Mouse (Mus musculus) c-Kit-positive CD71-negative TER-119-negative erythroid progenitor cells, embryonic 14.5 days (primary cell): ENCODE results near the gene Kat2b.
"Not testable (repeated sequence)": the region's sequence is repeated elsewhere in the genome, so short reads cannot be mapped to it uniquely, and the experiment has no call there.

Experiments used
- DNase-seq: peaks from one replicate; pipeline ENCODE4 v3.0.0-alpha.2; 2013; ENCODE audit warnings: low read depth

Gene Kat2b

DNA sequence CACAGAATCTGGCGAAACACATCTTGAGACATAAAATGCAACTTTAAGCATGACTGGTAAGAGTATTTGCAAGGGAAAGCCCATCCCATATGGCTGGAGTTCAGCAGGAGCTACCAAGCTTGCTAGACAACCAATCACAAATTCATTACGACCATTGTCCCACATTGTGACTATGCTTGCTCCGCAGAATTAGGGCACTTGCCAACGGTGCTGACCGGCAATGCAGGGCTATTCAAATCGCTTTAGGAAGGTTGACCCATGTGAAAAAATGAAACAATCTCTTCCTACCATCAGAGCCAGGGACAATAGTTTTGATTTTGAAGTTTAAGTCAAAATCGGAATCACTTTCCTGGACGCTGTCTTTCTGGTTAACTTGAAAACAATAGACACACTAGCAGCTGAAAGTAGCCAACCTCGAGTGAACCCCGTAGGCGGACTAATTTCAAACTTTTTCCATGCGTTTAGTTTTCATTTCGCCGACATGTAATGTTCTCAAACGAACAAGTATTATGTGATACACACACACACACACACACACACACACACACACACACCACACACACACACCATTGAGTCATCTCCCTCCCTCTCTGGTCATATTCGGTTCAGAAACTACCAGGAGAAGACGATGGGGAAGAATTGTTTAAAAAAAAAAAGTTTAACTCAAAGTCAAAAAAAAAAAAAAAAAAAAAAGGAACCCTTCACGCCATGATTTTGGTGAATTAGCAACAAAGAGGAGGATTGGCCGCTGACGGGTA is at the start of gene Kat2b:
Gene Kat2b (plus strand): TSS at position 701 of the 758 bp plus-strand sequence.
- no peak for DNase-seq

DNA sequence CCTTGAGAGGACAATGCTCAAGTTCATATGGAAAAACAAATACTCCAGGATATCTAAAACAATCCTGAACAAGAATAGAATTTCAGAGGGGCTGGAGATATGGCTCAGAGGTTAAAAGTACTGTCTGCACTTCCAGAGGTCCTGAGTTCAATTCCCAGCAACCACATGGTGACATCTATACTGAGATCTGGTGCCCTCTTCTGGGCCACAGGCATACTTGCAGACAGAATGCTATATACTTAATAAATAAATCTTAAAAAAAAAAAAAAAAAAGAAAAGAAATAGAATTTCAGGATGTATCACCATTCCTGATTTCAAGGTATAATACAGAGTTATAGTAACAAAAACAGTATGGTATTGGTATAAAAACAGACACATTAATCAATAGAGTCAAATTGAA is 47.3 kb upstream of the Kat2b start:
- no peak for DNase-seq

DNA sequence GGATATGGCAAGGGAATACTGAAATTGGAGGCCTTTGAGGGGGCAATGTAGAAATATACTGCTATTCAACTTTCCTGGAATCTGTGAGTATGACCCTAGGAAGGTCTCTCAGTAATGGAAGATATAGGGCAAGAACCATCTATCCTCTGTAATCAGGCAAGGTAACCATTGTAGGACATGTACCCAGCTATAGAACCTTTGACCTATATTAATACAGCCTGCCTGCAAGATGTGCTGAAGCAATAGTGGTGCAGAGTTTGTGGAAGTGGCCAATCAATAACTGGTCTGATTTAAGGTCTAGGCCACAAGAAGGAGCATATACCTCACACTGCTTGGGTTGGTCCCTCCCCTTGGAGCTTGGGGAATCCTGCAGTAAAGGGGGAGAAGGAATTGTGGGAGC is 46.2 kb upstream of the Kat2b start:
- DNase-seq: no peak

DNA sequence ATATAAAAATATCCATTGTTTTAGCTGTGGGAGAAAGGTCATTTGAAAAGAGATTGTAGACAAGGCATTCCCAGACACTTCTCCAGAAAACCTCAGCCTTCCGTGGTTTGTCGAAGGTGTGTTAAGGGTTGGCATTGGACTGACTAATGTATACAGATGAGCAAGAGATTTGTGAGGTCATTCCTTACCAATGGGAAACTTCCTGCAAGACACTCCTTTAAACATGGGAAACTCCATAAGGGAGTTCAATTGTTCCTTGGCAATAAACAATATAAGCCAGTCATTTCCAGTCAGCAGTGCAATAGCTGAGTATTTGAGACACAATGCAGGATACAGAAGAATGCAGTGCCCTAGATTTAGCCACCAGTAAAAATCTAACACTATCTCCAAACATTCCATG is 38.6 kb upstream of the Kat2b start:
- no peak for DNase-seq

DNA sequence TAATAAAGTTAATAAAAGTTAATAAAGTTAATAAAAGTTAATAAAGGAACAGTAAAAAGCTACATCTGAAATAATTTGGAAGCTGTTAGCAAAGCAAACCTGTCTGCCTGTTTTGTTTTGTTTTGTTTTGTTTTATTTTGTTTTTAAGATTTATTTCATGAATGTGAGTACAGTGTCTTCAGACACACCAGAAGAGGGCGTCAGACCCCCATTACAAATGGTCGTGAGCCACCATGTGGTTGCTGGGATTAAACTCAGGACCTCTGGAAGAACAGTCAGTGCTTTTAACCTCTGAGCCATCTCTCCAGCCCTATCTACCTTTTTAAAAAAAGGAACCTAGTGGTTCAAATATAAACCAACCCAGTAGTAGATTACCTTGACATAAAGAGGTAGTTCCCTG is 35.5 kb upstream of the Kat2b start:
- DNase-seq: no peak

DNA sequence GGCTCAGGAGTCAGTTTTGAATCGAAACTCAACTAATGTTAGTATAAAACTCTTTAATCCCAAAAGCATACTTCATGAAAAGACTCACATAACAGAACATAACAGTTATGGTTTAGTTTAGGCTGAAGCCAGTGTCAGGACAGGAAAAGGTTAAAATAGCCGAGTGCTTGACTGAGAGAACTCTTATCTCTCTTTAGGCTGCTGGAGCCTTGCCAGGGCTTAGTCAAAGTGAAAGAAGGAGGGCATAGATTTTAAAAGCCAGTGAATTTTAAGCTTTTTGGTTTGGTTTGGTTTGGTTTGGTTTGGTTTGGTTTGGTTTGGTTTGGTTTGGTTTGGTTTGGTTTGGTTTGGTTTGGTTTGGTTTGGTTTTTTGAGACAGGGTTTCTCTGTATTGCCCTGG is 34.2 kb upstream of the Kat2b start:
- no peak for DNase-seq

DNA sequence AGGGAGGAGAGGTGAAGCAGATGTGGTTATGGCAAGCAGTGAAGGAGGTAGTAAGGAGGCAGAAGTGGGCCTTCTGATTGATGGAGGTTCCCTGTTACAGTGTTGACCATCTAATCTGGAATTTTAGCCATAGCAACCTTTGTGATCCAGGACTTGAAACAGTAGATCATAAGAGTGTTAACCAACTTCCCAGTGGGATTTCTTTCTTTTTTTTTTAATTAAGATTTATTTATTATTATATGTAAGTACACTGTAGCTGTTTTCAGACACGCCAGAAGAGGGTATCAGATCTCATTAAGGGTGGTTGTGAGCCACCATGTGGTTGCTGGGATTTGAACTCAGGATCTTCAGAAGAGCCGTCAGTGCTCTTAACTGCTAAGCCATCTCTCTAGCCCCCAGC is 27.3 kb upstream of the Kat2b start, which contains the start of gene Pp2d1:
Gene Pp2d1 (minus strand): TSS at position 101 of the 400 bp plus-strand sequence.
- DNase-seq: not testable (repeated sequence)

DNA sequence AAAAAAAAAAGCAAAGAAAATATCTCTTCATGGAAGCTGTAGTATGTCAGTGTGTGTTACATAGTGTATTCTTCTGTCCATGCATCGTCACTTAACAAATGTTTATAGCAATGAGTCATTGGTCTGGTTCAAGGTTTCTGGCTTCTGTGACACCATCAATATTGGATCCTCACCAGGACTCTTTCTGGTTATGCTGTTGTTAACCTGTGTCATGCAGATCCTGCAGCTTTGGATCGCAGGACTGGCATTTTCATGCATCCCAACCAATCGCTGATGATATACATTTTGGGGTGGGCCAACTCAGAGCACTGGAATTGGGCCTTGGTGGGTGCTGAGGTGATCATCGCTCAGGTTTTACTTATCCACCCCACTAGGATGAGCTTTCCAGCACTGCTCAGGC is 24.1 kb upstream of the Kat2b start:
- no peak for DNase-seq

DNA sequence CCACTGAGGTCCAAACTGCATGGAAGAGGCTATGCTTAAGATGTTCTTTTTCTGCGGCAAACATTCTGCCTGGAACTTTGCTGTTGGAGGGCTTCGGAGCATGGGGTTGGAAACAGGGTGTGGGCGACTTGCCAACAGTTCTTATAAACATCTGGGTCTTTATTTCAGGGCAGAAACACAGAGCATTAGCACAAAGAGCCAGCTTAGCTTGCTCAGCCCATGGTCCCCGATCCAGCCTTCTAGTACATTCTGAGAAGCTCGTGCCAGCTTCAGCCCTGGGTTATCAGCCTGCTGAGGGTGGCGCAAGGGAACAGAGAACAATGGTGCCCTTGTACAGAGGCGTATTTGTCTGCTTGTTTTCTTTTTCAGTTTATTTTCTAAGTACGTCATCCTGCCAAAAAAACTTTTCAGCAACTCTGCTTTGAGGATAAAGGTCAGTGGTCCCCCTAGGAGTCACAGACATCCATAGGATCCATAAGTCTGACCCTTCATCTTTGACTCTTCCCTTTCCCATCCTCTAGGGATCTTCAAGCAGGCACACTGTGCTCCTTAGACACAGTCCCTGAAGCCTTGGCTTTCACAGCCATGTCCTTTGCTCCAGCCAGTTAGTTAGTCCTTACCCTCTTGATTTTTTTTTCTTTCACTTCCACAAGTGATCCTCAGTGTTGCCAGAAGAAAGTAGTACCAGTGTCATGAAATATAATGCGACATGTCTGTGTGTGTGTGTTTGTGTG is 22.9 kb upstream of the Kat2b start:
- no peak for DNase-seq

DNA sequence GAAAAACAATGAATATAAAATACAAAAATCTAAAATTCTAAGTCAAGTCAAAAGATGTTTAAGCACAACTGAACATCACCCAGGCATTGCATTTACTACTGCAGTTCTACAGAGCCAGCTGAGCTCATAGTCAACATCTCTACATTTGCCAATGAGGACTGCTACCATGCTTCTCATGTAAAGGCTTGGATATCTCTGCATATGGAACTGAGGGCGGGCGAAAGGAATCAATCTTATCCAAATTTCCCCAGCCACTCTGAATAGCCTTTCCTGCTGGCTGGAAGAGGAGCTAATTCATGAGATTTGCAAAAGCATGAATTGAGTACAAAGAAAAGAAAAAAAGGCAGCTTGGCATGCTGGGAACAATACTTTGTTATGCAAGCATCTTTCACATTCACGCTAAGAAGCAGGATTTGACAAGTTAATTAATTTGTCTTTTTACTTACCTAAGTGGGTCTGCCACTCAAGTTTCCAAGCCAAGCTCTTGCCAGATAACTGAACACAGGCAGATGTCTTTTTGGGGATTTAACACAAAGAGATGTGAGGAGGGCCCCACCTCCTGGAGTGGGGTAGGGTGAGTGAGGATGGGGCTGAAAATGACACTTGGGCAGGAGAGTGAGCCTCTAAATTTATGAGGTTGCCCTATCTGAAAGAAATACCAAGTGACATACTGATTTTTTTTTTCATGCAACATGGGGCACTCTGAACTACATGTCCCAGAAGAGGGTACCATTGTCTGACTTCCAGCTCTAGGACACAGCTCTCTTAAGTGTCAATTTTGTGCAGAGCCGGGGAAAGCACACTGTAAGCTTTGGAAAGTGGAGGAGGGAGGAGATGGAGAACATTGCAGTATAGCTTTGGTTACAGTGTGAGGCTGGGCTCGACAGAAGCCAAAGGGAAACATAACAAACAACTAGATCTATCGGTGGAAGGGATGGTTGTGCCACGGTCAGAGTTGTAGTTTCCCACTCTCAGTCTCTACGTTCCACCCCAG is 15.1 kb upstream of the Kat2b start:
- DNase-seq: no peak

DNA sequence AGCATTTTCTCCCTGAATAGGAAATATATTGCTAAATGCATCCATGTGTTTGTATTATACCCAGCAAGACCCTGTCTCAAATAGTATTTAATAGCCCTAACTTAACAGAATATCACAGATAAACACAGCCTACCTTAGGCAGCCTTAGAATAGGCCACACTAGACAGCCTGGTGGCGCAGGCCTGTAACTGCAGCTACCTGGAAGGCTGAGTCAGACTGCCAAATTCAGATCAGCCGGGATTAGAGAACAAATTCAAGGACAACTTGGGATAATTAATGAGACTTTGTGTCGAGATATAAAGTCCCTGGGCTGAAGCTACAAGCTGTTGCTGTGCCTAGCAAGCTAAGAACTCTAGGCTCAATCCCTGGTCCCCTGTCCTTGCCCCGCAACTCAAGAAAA is 12.6 kb upstream of the Kat2b start:
- no peak for DNase-seq

DNA sequence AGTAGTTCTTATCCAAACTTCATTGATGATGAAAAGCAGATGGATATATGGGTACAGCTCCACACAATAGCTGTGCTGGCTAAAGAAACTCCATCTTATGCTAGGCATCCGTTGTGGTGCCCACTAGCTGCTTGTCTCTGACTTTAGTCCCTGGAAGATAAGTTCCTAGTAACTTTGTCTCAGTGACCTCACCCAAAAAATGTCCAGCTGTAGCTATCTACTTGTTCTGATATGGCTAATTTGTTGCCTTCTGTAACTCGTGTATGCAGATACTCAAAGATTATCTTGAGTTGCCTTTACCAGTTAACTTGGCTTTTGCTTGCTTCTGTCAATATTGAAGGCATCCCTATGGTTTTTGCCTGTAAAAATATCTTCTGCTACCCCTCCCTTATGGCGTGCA is 11.8 kb upstream of the Kat2b start:
- no peak for DNase-seq

DNA sequence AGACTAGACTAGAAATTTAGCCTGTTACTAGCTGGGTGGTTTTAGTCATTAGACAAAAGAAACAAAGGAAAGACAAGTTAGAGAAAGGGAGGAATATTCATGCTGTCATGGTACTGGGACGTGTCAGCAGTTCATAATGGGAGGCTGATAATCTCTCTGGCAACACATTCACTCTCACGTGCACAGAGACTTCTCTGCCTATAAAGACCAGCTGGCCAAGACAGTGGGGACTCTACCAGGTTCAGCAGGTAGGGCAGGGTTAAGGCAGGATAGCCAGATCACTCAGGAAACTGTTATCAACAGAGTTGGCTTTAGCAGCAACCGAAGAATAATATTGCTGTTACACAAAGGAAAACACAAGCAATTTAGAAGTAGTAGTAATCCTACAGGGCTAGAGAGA is 9.2 kb upstream of the Kat2b start:
- DNase-seq: no peak

DNA sequence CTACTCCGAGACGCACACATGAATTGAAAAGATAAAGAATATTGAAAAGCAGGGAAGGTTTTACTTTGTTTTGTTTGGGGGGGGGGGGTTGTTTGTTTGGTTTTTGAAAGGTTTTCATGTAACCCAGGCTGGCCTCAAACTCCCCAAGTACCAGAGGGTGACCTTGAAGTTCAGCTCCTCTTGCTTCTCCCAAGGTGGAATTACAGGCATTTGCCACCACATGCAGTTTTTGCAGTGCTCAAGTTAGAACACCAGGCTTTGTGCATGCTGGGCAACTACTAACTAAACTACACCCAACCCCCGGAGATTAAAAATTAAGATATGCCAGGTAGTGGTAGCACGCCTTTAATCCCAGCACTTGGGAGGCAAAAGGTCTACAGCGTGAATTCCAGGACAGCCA is 7.0 kb upstream of the Kat2b start:
- DNase-seq: no peak

DNA sequence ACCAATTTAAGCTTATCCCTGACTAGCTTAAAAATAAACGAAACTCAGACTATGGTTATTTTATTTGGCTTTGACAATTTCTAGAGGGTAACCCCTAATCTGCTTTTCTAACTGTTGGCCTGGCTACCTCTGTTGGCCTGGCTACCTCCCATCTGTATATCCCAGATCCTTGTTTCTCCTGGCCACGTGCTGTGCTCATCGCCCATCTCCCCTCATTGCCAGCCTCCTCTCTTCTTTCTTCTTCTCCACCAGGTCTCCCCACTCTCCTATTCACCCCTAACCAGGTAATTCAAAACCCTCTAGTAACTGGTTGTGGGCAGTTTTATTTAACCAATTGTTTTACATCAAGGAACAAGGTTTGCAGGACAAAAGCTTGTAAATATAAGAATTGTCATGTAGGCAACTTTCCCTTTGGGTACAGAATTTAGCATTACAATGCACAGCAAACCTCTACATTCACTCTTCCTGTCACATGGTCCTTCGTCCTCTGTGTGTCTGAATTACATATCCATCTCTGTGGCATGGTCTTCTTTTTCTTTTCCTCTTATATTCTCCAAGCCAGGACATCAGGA is 5.1 kb upstream of the Kat2b start:
- DNase-seq: no peak

DNA sequence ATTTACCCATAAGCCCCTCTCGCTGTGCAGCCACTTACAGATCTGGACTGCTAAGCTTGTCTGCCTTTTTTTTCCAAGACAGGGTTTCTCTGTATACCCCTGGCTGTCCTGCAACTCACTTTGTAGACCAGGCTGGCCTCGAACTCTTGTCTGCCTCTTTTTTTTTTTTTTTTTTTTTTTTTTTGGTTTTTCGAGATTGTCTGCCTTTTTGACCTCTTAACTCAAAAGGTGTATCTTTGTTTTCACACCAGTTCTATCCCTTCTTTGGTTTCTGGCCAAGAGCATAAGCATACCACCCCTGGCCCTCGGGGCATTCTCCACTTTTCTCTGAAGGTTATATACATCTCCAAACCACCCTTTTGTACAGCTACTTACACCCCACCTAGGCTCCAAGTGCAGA is 1.8 kb upstream of the Kat2b start:
- DNase-seq: no peak

DNA sequence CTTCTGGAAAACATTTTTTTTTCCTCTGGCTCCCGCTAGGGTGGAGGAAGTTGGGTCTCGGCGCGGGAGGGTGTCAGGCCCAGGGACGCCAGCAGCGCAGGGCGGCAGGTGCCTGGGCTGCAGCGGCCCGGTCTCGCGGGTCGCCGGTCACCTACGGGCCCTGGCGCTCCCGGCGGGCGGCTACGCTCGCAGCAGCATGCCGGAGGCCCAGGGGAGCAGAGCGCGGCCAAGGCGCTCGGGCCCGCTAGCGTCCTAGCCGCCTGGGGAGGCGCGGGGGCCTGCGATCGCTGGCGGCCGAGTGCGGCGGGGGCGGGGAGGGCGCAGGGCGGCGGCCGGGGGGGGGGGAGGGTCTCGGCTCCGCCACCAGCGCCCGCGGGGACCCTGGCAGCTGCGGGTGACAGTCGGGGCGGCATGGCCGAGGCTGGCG is 271 bp downstream of the Kat2b start:
- DNase-seq: no peak

DNA sequence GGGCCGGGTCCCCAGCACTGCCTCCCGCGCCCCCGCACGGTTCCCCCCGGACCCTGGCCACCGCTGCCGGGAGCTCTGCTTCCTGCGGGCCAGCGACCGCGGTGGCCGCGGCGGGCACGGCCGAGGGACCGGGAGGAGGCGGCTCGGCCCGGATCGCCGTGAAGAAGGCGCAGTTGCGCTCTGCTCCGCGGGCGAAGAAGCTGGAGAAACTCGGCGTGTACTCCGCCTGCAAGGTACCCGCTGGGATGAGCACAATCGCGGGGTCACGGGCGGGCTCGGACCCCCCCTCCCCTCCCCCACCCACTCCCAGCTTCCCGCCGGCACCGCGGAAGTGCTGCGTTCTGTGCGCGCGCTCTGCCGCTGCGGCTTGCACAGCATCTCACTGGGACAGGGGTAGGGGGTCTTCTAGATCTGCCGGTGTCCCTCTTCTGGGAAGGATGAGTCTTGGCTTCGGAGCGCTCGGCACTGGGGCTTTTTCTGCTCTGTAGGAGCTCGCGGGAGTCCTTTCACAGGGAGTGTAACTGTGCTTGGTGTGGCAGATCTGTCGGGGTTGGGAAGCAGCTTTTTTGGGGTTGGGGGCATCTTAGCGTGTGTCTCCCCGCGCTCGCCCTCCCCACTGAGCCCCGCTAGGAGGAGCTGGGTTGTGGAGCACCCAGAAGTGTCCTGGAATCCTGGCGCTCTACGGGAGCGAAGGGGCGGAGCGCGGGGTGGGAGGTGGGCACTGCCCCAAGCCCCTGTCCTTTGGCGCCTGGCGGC is 863 bp downstream of the Kat2b start:
- no peak for DNase-seq

DNA sequence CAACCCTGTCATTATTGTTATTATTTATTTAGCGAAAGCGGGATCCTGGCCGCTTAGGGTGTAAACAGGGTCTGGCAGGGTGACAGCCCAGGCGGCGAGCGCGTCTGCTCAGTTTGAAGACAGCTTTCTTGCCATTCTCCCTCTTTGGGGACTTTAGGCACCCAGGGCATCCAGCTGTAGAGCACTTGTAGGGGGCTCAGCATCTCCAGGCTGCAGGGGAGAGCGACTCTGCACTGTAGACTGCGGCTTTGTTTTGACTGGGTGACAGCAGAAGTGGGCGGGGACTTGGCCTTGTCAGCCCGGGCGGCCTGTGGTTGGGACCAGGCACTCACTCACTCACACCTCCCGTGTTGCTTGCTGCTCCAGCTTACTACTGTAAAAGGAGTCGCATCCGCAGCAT is 1.5 kb downstream of the Kat2b start:
- peak; percentile 79 for DNase-seq

DNA sequence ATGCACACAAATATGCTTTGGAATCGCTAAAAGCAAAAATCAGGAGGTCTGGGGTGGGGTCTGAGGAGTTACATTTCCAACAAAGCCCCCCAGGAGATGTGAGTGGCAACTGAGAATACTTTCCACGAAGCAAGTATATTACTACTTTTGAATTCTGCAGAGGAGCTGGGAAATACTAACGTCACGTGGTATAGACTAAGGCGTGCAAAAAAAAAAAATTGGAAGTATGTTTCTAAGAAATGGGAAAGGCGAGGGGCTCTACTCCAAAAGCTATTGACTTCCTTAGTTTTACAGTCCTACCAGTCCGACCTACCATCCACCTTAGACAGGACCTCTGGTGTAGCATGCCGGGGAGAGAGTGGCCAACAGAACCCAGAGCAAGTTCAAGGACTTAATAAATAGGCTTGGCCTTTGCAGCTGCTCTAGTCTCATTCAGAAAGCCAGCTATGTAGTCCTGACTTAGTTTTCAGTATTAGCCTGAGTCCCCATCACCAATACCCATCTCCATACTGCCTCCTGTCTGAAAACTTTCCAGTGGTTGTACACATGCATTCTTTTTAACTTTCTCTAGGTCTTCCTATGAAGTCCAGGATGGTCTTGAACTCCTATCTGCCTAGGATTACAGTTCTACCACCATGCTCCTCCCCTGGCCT is 2.2 kb downstream of the Kat2b start:
- DNase-seq: no peak

DNA sequence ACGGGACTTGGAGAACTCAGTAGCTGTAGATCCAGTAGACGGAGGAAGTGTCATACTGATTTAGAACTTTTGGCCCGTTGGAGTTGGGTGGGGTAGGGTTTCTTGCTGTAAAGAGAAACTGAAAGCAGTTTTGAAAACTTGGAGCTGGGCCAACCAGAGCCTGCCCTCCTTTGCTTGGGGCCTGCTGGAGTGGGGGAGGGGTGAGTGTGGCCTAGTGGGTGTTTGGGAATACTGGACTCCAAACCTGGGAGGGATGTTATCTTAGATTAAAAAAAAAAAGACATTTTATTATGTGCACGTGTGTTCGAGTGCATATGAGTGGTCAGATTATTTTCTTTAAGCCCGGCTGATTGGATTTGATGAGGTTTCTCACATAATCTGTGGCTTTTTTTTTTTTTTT is 3.2 kb downstream of the Kat2b start:
- DNase-seq: no peak
